20 mouse cellular contexts compared by ENCODE assay signal in the genomic region with DNA sequence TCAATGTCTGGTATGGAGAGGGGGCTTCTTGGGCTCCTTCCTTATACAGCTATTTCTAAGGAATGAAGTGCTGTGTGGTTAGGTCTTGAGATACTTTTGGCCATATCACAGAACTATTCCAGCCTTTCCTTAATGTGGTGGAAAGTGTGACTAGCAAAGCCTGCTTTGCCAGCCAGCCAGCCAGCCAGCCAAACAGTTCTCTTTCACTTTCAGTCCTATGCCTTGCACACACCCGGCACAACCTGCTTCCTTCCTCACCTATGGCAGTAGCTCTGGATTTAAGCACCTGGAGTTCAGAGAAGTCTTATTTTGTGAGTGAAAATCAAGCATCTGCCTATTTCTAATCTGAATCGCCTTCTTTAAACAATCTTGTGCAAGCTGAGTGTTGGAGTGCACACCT. TPM values are rescaled to one million over a fixed set of nuclear protein-coding genes. Genes with fewer than 3 reads are reported as not detected.
DNase-seq lines count a peak whose midpoint lies in the region; ATAC-seq and TF ChIP-seq lines count a peak whose summit lies in the region.
"Had no signal": no experiment of that assay in that cellular context is flagged by ENCODE, and none has a peak within 500 bp of the region (broad histone marks: within the 10 kb centered on the region; RNA-seq: fewer than 3 reads in every experiment).

No protein-coding gene starts in this region.

- TF ChIP-seq EP300 in heart, postnatal 0 days (IDR thresholded peaks at IDR 0.05; ENCODE audit: low read depth) = no peak

- no peak overlapping the region for H3K4me2 ChIP-seq in heart, postnatal 0 days (ENCODE audit: low read depth, low read length)
- no peak overlapping the region for H3K4me2 ChIP-seq in midbrain, postnatal 0 days (ENCODE audit: low read depth, low read length, poor library complexity, severe bottlenecking)
- H3K4me2 ChIP-seq: heart, embryonic 13.5 days; hindbrain, embryonic 12.5 days; liver, embryonic 11.5 days; midbrain, embryonic 11.5 days had no signal

- WGBS in heart, postnatal 0 days = 57% methylated on average over 2 of the region's 2 CpGs
- WGBS in heart, embryonic 10.5 days = 62% methylated on average over 2 of the region's 2 CpGs
- WGBS in midbrain, postnatal 0 days = 83% methylated on average over 2 of the region's 2 CpGs

- no peaks in the 10 kb centered on the region for H3K4me1 ChIP-seq in heart, postnatal 0 days (ENCODE audit: control insufficient read depth, insufficient read depth)
- H3K4me1 ChIP-seq in heart, embryonic 10.5 days = peaks cover 8% of the 10 kb centered on the region
- peaks cover 85% of the 10 kb centered on the region for H3K4me1 ChIP-seq in megakaryocyte, embryonic 14.5 days
- H3K4me1 ChIP-seq in midbrain, postnatal 0 days (ENCODE audit: insufficient read depth, low read length) = no peaks in the 10 kb centered on the region

- peak; percentile 11 for DNase-seq in heart, postnatal 0 days (ENCODE audit: low spot score)
- DNase-seq in heart, embryonic 10.5 days (ENCODE audit: low spot score) = no peak
- no peak for DNase-seq in gastrocnemius, postnatal 25 days
- no peak for DNase-seq in midbrain, postnatal 0 days (ENCODE audit: low spot score)
- DNase-seq: cerebellum, adult 2 months; kidney, adult 9 months; kidney, postnatal 4 days; right cerebral cortex, postnatal 4 days had no signal

- no peak for ATAC-seq in heart, postnatal 0 days (ENCODE audit: insufficient read depth, low read depth)
- no peak for ATAC-seq in megakaryocyte, adult 5-6 weeks (ENCODE audit: poor library complexity, severe bottlenecking)
- peak; percentile 39 to 43; a peak in 1 of 4 replicates for ATAC-seq in hematopoietic stem cell, adult 5-6 weeks (replicated peaks in 1 of 2; ENCODE audit: insufficient read depth in 1 of 2, low FRiP score in 2 of 2, low TSS enrichment in 1 of 2, low read depth in 1 of 2, poor library complexity in 2 of 2, severe bottlenecking in 2 of 2)
- ATAC-seq in midbrain, postnatal 0 days (ENCODE audit: low FRiP score) = no peak

- no peak overlapping the region for H3K4me3 ChIP-seq in heart, postnatal 0 days (ENCODE audit: low read depth, low read length)
- no peak overlapping the region for H3K4me3 ChIP-seq in heart, embryonic 10.5 days
- peak overlapping the region; percentile 35 for H3K4me3 ChIP-seq in megakaryocyte, embryonic 14.5 days (replicated peaks)
- no peak overlapping the region for H3K4me3 ChIP-seq in midbrain, postnatal 0 days (ENCODE audit: low read depth, low read length)
- H3K4me3 ChIP-seq: embryonic facial prominence, embryonic 10.5 days; heart, embryonic 13.5 days; hindbrain, embryonic 12.5 days had no signal

- H3K27me3 ChIP-seq in heart, postnatal 0 days (ENCODE audit: control insufficient read depth, insufficient read depth, low read length) = no peaks in the 10 kb centered on the region
- H3K27me3 ChIP-seq in heart, embryonic 10.5 days (ENCODE audit: insufficient read depth, poor library complexity, severe bottlenecking) = no peaks in the 10 kb centered on the region
- H3K27me3 ChIP-seq in megakaryocyte, embryonic 14.5 days (replicated peaks) = no peaks in the 10 kb centered on the region
- no peaks in the 10 kb centered on the region for H3K27me3 ChIP-seq in midbrain, postnatal 0 days (ENCODE audit: insufficient read depth, low read length)
- H3K27me3 ChIP-seq: heart, embryonic 13.5 days; hindbrain, embryonic 12.5 days had no signal

- H3K27ac ChIP-seq in heart, postnatal 0 days (ENCODE audit: low read depth) = no peak overlapping the region
- H3K27ac ChIP-seq in heart, embryonic 10.5 days = no peak overlapping the region
- no peak overlapping the region for H3K27ac ChIP-seq in midbrain, postnatal 0 days (ENCODE audit: low read depth, low read length)
- H3K27ac ChIP-seq: embryonic facial prominence, embryonic 10.5 days; hindbrain, embryonic 12.5 days had no signal

- no peak overlapping the region for H3K9ac ChIP-seq in heart, postnatal 0 days (replicated peaks; ENCODE audit: low read depth, low read length)
- no peak overlapping the region for H3K9ac ChIP-seq in midbrain, postnatal 0 days (replicated peaks; ENCODE audit: low read length, poor library complexity, severe bottlenecking)
- H3K9ac ChIP-seq: heart, embryonic 13.5 days; hindbrain, embryonic 12.5 days had no signal

- no peak for TF ChIP-seq CTCF in heart, postnatal 0 days (IDR thresholded peaks at IDR 0.05; ENCODE audit: low read depth)
- TF ChIP-seq CTCF in midbrain, postnatal 0 days (IDR thresholded peaks at IDR 0.05) = no peak

- no peaks in the 10 kb centered on the region for H3K36me3 ChIP-seq in heart, postnatal 0 days (replicated peaks; ENCODE audit: control insufficient read depth, insufficient read depth, low read length)
- H3K36me3 ChIP-seq in heart, embryonic 10.5 days = no peaks in the 10 kb centered on the region
- H3K36me3 ChIP-seq in megakaryocyte, embryonic 14.5 days (replicated peaks; ENCODE audit: low read length) = peaks cover 7% of the 10 kb centered on the region
- H3K36me3 ChIP-seq in midbrain, postnatal 0 days (ENCODE audit: insufficient read depth, low read length) = no peaks in the 10 kb centered on the region
- H3K36me3 ChIP-seq: embryonic facial prominence, embryonic 10.5 days; G1E; heart, embryonic 13.5 days; hindbrain, embryonic 12.5 days had no signal

- H3K9me3 ChIP-seq in heart, postnatal 0 days (replicated peaks; ENCODE audit: control insufficient read depth, low read length) = no peaks in the 10 kb centered on the region
- no peaks in the 10 kb centered on the region for H3K9me3 ChIP-seq in heart, embryonic 10.5 days
- H3K9me3 ChIP-seq in megakaryocyte, embryonic 14.5 days = peaks cover 10% of the 10 kb centered on the region
- H3K9me3 ChIP-seq in midbrain, postnatal 0 days (ENCODE audit: low read length) = no peaks in the 10 kb centered on the region
- H3K9me3 ChIP-seq: embryonic facial prominence, embryonic 10.5 days; G1E; heart, embryonic 13.5 days; hindbrain, embryonic 12.5 days had no signal

RNA-seq across cellular contexts. Expression of gene Tmem158, which starts 20.9 kb away (rescaled TPM):
- 34.3 and 34.7 TPM in 2 replicates for total RNA-seq in heart, postnatal 0 days (2014; rRNA removed; ENCODE audit: low replicate concordance)
- polyA plus RNA-seq in heart, postnatal 0 days (2015; fragmentation: Nextera tagmentation; extraction: Ambion mirVana) = 8.6 and 8.9 TPM in 2 replicates
- 2.2 and 7.1 TPM in 2 replicates for polyA plus RNA-seq in heart, embryonic 10.5 days (2016; fragmentation: Nextera tagmentation; extraction: Ambion mirVana)
- polyA plus RNA-seq in megakaryocyte, embryonic 14.5 days (2012; ENCODE audit: insufficient read depth, low replicate concordance) = 337 and 1,592 TPM in 2 replicates
- 0.22 TPM in 1 of 2 replicates, not detected in the other for total RNA-seq in megakaryocyte, adult 5-6 weeks (2015)
- total RNA-seq in megakaryocyte, adult 5-6 weeks (2017) = not detected in 2 replicates
- total RNA-seq in hematopoietic stem cell, adult 5-6 weeks (2017) = 2.7 and 3.3 TPM in 2 replicates
- 1 to 10 TPM in 1 of 2 experiments, under 1 TPM in 1; 1.00 to 3.1 TPM for total RNA-seq in gastrocnemius, postnatal 25 days (2021)
- total RNA-seq in midbrain, postnatal 0 days (2014; rRNA removed) = 183 and 207 TPM in 2 replicates
- 61.4 and 78.6 TPM in 2 replicates for polyA plus RNA-seq in midbrain, postnatal 0 days (2015; fragmentation: Nextera tagmentation; extraction: Ambion mirVana)
- total RNA-seq: G1E had no signal
- polyA plus RNA-seq: G1E had no signal

RNA-seq across cellular contexts. Expression of gene Cdcp1, which starts 23.8 kb away (rescaled TPM):
- 0.35 and 2.7 TPM in 2 replicates for total RNA-seq in heart, postnatal 0 days (2014; rRNA removed; ENCODE audit: low replicate concordance)
- polyA plus RNA-seq in heart, postnatal 0 days (2015; fragmentation: Nextera tagmentation; extraction: Ambion mirVana) = 0.04 and 0.15 TPM in 2 replicates
- polyA plus RNA-seq in heart, embryonic 10.5 days (2016; fragmentation: Nextera tagmentation; extraction: Ambion mirVana) = 0.74 and 3.0 TPM in 2 replicates
- 0.91 TPM in 1 of 2 replicates, not detected in the other for polyA plus RNA-seq in megakaryocyte, embryonic 14.5 days (2012; ENCODE audit: insufficient read depth, low replicate concordance)
- not detected in 2 replicates for total RNA-seq in megakaryocyte, adult 5-6 weeks (2015)
- total RNA-seq in megakaryocyte, adult 5-6 weeks (2017) = not detected in 2 replicates
- total RNA-seq in hematopoietic stem cell, adult 5-6 weeks (2017) = 4.7 and 8.9 TPM in 2 replicates
- total RNA-seq in gastrocnemius, postnatal 25 days (2021) = not detected
- 0.44 and 0.61 TPM in 2 replicates for total RNA-seq in midbrain, postnatal 0 days (2014; rRNA removed)
- polyA plus RNA-seq in midbrain, postnatal 0 days (2015; fragmentation: Nextera tagmentation; extraction: Ambion mirVana) = 0.17 and 0.25 TPM in 2 replicates
- total RNA-seq: gastrocnemius, adult 18-20 months; monocyte, adult 5-6 weeks had no signal
- polyA plus RNA-seq: C2C12, G1E had no signal

Comparison
In these comparisons a context has a peak if more than half of its experiments do, and no peak if none do; other contexts are left out.
1. ATAC-seq: peak in hematopoietic stem cell, adult 5-6 weeks (2 of 2); none in heart, postnatal 0 days (single experiment), megakaryocyte, adult 5-6 weeks (single experiment) and midbrain, postnatal 0 days (single experiment).